Mouse (Mus musculus): ENCODE results near the gene Ddx4. TPM values are rescaled to one million over a fixed set of nuclear protein-coding genes. Genes with fewer than 3 reads are reported as not detected.
"Not testable (repeated sequence)": the region's sequence is repeated elsewhere in the genome, so short reads cannot be mapped to it uniquely, and the experiment has no call there.

Gene Ddx4
- polyA plus RNA-seq, 1 experiment, result not detected

GRCm38 (mm10) chr13:112581796-112582195 lies 70.5 kb downstream of the Ddx4 start:
- 48% methylated on average over 3 of the region's 3 CpGs for WGBS
- TF ChIP-seq POLR2A (IDR thresholded peaks at IDR 0.05; ENCODE audit: insufficient read depth, low read depth, low read length) (no peak), CTCF (IDR thresholded peaks at IDR 0.05; ENCODE audit: insufficient read depth, low read depth, low read length) (no peak)
- Histone ChIP-seq H3K4me1 (ENCODE audit: control insufficient read depth, insufficient read depth, low read length) (peaks cover 2% of the 10 kb centered on the region; the same call in 1 of the 2 replicates), H3K27ac (ENCODE audit: insufficient read depth, low read depth, low read length) (no peak overlapping the region), H3K4me3 (ENCODE audit: insufficient read depth, low read depth, low read length) (no peak overlapping the region)

GRCm38 (mm10) chr13:112580590-112581320 lies 71.5 kb downstream of the Ddx4 start:
- 38% methylated on average over 11 of the region's 11 CpGs for WGBS
- no peak overlapping the region for H3K27ac ChIP-seq (ENCODE audit: insufficient read depth, low read depth, low read length)

GRCm38 (mm10) chr13:112578041-112578440 lies 74.2 kb downstream of the Ddx4 start:
- 92% methylated on average over 11 of the region's 11 CpGs for WGBS
- not testable (repeated sequence) for H3K27ac ChIP-seq (ENCODE audit: insufficient read depth, low read depth, low read length); H3K4me1 ChIP-seq (ENCODE audit: control insufficient read depth, insufficient read depth, low read length); H3K4me3 ChIP-seq (ENCODE audit: insufficient read depth, low read depth, low read length)

More at GRCm38 (mm10) chr13:112580590-112581320, 71.5 kb downstream of the Ddx4 start:
- TF ChIP-seq CTCF (IDR thresholded peaks at IDR 0.05; ENCODE audit: insufficient read depth, low read depth, low read length), result no peak
- no peak for TF ChIP-seq POLR2A (IDR thresholded peaks at IDR 0.05; ENCODE audit: insufficient read depth, low read depth, low read length)
- no peak overlapping the region for H3K4me3 ChIP-seq (ENCODE audit: insufficient read depth, low read depth, low read length)
- peaks cover 2% of the 10 kb centered on the region; the same call in 1 of the 2 replicates for H3K4me1 ChIP-seq (ENCODE audit: control insufficient read depth, insufficient read depth, low read length)

DNA sequence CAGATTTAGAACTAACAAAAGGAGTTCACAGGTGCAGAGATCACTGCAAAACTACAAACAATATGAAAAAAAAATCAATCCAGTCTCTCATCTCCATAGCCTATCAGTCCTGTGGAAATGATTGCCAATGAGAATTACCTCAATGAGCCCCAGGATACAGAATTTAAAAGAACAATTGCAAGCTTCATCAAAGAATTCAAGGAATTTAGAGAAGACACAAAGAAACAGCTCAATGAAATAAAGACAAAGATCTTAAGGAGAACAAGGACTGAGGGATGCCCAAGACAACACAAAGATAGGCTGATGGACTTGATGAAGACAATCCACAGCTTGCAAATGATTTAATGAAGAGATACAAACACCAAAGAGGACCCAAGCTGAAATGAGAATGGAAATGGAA lies 78.5 kb downstream of the Ddx4 start:
- TF ChIP-seq CTCF (IDR thresholded peaks at IDR 0.05; ENCODE audit: insufficient read depth, low read depth, low read length) (no peak), POLR2A (IDR thresholded peaks at IDR 0.05; ENCODE audit: insufficient read depth, low read depth, low read length) (no peak)
- Histone ChIP-seq H3K4me3 (ENCODE audit: insufficient read depth, low read depth, low read length) (no peak overlapping the region), H3K27ac (ENCODE audit: insufficient read depth, low read depth, low read length) (no peak overlapping the region), H3K4me1 (ENCODE audit: control insufficient read depth, insufficient read depth, low read length) (no peaks in the 10 kb centered on the region)

GRCm38 (mm10) chr13:112570768-112571167 lies 81.5 kb downstream of the Ddx4 start:
- Histone ChIP-seq H3K4me3 (ENCODE audit: insufficient read depth, low read depth, low read length) (no peak overlapping the region), H3K4me1 (ENCODE audit: control insufficient read depth, insufficient read depth, low read length) (no peaks in the 10 kb centered on the region), H3K27ac (ENCODE audit: insufficient read depth, low read depth, low read length) (no peak overlapping the region)
- TF ChIP-seq CTCF (IDR thresholded peaks at IDR 0.05; ENCODE audit: insufficient read depth, low read depth, low read length), result no peak
- TF ChIP-seq POLR2A (IDR thresholded peaks at IDR 0.05; ENCODE audit: insufficient read depth, low read depth, low read length), result no peak
- WGBS, result 87% methylated on average over 5 of the region's 5 CpGs

DNA sequence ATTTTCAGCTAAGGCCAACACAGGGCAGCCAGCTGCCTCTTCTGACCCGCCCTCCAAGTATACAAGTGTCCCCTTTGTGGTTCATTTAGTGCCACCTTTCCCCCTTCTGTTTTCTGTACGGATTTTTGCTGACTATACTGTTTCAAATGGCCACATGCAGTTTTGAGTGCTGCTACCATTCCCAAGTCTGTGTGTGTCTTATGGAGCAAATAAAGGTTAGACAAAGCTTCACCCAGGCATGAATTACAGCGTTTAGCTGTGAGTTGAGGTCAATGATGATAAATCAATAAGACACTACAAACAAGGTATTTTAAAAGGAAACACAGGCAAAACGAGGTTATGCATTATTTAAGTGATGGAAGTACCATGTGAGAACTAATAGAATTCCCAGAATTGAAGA lies 82.7 kb downstream of the Ddx4 start:
- no peak for TF ChIP-seq CTCF (IDR thresholded peaks at IDR 0.05; ENCODE audit: insufficient read depth, low read depth, low read length)
- TF ChIP-seq POLR2A (IDR thresholded peaks at IDR 0.05; ENCODE audit: insufficient read depth, low read depth, low read length), result no peak
- Histone ChIP-seq H3K27ac (ENCODE audit: insufficient read depth, low read depth, low read length) (no peak overlapping the region), H3K4me1 (ENCODE audit: control insufficient read depth, insufficient read depth, low read length) (no peaks in the 10 kb centered on the region), H3K4me3 (ENCODE audit: insufficient read depth, low read depth, low read length) (no peak overlapping the region)
- 66% methylated on average over 4 of the region's 4 CpGs for WGBS

DNA sequence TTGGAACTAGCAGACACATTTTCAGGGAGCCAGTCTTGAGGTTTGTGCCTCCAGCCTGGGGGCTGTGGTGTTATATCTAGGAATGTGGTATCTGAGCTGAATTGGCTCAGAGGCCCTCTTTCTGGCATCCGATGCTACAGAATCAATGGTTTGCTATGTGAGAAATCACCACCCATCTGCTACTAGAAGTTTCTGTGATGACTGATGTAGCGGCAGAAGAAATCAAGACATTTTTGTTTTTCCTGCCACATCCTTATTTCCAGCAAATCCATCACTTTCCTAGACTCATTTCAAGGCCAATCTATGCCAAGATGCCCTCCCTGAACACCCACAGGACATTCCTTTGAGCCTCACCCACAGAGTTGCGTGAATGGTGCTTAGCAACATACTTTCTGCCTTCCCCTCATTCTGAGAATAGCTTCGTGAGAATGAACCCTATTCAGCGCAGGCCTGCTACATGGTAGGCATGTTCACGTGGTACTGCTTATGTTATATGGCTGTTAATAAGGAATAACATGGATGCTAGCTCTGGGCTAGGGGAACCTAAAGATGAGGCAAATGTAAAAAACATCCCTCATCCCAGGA lies 91.6 kb downstream of the Ddx4 start:
- 72% methylated on average over 6 of the region's 6 CpGs for WGBS
- TF ChIP-seq CTCF (IDR thresholded peaks at IDR 0.05; ENCODE audit: insufficient read depth, low read depth, low read length) (no peak), POLR2A (IDR thresholded peaks at IDR 0.05; ENCODE audit: insufficient read depth, low read depth, low read length) (no peak)
- no peak overlapping the region for H3K27ac ChIP-seq (ENCODE audit: insufficient read depth, low read depth, low read length)
- H3K4me3 ChIP-seq (ENCODE audit: insufficient read depth, low read depth, low read length), result no peak overlapping the region
- H3K4me1 ChIP-seq (ENCODE audit: control insufficient read depth, insufficient read depth, low read length), result no peaks in the 10 kb centered on the region

DNA sequence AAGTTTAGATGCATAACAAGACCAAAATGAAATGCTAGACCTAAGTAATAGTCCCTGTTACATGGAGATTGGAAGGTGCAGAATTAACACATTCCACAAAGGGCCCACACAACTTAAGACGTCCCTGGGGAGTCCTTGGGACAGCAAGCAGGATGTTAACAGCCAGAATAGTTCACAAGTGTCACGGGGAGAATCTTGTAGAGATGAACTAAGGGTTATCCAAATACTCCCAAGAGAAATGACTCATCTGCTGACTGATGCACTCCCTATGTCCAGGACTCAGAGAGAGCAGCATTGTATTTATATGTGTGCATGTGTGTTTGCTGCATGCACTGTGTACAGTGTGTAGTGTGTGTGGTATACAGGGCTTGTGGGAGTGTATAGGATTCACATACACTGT lies 95.8 kb downstream of the Ddx4 start:
- TF ChIP-seq POLR2A (IDR thresholded peaks at IDR 0.05; ENCODE audit: insufficient read depth, low read depth, low read length), result no peak
- no peak for TF ChIP-seq CTCF (IDR thresholded peaks at IDR 0.05; ENCODE audit: insufficient read depth, low read depth, low read length)
- WGBS, result 61% methylated on average over 2 of the region's 2 CpGs
- Histone ChIP-seq H3K4me3 (ENCODE audit: insufficient read depth, low read depth, low read length) (no peak overlapping the region), H3K27ac (ENCODE audit: insufficient read depth, low read depth, low read length) (no peak overlapping the region), H3K4me1 (ENCODE audit: control insufficient read depth, insufficient read depth, low read length) (no peaks in the 10 kb centered on the region)

GRCm38 (mm10) chr13:112553304-112553703 lies 99.0 kb downstream of the Ddx4 start:
- 94% methylated on average over 5 of the region's 5 CpGs for WGBS
- Histone ChIP-seq H3K27ac (ENCODE audit: insufficient read depth, low read depth, low read length) (no peak overlapping the region), H3K4me3 (ENCODE audit: insufficient read depth, low read depth, low read length) (no peak overlapping the region), H3K4me1 (ENCODE audit: control insufficient read depth, insufficient read depth, low read length) (no peaks in the 10 kb centered on the region)
- TF ChIP-seq CTCF (IDR thresholded peaks at IDR 0.05; ENCODE audit: insufficient read depth, low read depth, low read length) (no peak), POLR2A (IDR thresholded peaks at IDR 0.05; ENCODE audit: insufficient read depth, low read depth, low read length) (no peak)

Data from olfactory bulb, adult 2 months (tissue).